Mouse (Mus musculus) retina, postnatal 7 days (tissue): ENCODE measurements around the gene Cfap57.
"Not testable (repeated sequence)": the region's sequence is repeated elsewhere in the genome, so short reads cannot be mapped to it uniquely, and the experiment has no call there.

Experiments used
- DNase-seq: peaks from one replicate; pipeline ENCODE4 v3.0.0-alpha.2; 2012; ENCODE audit warnings: low read depth, low spot score

The Cfap57 gene

DNA sequence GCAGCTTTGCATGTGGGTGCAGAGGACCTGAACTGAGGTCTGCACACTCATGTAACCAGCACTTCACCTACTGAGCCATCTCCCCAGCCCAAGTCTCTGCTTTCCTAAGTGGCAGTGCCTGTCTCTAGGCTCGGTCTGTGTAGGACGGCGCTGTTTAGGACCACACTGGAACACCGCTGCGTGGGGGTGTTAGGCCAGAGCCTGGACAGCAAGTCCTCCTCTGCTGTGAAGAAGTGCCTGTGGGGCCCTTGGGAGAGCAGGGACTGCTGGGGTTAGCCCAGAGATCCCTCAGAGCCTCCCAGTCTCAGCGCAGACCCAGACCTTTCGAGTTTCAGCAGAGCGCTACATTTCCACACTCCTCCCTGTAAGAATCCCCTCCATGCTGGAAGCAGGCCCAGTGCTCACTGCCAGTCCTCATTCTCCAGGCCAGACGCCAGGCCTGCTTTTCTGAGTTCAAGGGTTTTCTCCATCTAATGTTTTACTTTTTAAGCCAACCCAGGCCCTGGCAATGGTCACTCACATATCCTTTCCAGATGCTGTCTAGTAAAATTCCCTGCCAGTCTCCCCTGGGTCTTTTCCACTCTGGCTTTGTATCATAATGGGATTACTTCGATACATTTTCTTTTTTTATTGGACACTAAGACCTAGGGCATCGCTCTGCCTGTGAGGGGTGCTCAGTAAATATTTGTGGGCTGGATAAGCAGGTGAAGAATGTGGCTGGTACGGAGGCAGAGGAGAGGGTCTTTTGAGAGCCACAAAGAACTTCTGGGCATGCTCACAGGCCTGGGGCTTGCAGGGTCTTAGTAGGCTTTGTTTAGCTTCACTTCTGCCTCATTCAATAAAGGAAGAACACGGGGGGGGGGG is 56.3 kb downstream of the Cfap57 start:
- no peak for DNase-seq

DNA sequence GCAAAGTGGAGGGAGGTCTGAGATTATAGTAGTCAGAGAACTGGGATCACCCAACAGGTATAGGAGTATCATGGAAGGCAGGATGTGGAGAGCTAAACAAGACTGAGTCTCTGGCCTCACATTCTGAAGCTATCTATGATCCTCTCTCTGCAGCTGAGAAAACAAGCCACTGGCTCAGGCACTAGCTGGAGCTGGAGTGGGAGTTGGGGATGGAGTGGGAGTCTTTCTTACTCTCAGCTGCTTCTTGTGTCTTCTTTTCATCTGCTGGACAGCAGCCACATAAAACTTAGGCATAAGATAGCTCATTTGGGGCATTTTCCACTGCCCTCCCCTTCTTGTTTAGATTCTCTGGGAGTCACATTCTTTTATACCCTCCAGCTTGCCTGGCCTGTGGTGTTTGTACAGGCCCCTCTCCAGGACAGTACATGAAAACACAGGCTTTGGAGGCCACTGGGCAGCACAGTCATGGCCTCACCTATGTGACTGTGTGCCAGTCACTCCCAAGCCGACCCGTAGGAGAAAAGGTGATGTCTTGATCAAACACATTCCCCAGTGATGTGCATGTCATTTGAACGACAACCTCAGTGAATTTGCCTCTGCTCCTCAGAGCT is 67.4 kb downstream of the Cfap57 start:
- DNase-seq: no peak

DNA sequence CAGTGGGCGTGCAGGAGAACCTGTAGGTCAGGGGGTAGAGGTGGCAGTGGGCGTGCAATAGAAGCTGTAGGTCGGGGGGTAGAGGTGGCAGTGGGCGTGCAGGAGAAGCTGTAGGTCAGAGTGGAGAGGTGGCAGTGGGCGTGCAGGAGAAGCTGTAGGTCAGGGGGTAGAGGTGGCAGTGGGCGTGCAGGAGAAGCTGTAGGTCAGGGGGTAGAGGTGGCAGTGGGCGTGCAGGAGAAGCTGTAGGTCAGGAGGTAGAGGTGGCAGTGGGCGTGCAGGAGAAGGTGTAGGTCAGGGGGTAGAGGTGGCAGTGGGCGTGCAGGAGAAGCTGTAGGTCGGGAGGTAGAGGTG is 72.5 kb downstream of the Cfap57 start:
- peak; percentile 39 for DNase-seq

DNA sequence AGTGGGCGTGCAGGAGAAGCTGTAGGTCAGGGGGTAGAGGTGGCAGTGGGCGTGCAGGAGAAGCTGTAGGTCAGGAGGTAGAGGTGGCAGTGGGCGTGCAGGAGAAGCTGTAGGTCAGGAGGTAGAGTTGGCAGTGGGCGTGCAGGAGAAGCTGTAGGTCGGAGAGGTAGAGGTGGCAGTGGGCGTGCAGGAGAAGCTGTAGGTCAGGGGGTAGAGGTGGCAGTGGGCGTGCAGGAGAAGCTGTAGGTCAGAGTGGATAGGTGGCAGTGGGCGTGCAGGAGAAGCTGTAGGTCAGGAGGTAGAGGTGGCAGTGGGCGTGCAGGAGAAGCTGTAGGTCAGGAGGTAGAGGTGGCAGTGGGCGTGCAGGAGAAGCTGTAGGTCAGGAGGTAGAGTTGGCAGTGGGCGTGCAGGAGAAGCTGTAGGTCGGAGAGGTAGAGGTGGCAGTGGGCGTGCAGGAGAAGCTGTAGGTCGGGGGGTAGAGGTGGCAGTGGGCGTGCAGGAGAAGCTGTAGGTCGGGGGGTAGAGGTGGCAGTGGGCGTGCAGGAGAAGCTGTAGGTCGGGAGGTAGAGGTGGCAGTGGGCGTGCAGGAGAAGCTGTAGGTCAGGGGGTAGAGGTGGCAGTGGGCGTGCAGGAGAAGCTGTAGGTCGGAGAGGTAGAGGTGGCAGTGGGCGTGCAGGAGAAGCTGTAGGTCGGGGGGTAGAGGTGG is 73.0 kb downstream of the Cfap57 start:
- DNase-seq: not testable (repeated sequence)

DNA sequence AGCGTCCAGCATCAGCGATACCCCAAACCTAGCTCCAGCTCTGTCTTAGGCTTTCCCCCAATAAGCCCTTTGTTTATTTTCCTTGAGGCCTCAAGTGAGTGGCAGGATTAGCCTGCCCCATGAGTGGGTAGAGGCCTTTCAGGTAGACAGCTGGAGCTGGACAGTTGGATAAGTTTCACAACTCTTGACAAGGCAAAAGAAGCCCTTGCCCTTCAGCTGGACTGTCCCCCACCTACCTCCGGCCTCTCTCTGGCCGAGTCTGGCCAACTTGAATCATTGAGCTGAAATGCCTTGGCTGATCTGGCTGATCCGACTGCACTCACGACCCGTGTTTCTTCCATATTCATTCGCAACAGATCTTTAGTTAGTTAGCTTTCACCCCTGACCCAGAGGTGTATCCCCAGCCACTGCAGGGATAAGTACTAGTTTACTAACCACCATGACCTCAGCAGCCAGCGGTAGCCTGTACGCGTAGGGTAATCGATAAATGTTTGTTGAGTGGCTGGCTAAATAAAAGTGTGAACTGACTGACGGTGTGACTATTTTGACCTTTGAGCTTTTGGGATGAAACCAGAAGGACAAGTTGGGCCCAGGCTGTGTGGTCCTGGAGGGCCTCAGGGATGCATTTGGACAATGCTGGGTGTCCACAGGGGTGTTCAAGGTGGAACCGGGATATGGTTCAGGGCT is 76.0 kb downstream of the Cfap57 start:
- no peak for DNase-seq

DNA sequence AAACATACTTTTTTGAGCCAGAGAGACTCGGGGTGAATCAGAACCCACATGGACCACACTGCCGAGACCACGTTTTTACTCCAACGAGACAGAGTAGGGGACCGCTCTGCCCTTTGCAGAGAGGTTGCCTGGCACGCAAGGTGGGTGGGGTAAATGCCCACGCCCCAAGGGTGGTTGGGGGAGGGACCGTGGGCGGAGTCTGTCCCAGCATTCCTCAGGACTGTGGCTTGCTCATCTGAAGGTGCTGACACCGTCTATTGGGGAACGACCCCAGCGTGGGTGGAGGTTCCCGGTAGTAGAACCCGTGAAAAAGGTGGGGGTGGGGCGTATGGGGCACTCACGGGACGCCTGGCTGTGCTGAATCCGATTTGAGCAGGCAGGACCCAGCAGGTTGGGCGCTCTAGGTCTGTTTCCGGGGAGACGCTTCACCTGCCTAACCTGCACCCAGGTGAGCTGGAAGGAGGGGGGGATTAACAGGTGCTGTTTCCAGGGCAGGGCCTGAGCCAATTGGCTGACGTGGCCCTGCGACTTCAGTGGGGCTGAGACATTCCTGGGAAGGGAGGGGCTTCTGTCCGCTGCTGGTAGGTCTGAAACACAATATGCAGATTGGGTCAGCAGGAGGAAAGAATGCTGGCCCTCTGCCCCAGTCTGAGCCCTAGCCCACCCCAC is 76.9 kb downstream of the Cfap57 start, which contains the start of gene Tmem125:
Gene Tmem125 (minus strand): TSS at position 453 of the 669 bp plus-strand sequence.
- no peak for DNase-seq

DNA sequence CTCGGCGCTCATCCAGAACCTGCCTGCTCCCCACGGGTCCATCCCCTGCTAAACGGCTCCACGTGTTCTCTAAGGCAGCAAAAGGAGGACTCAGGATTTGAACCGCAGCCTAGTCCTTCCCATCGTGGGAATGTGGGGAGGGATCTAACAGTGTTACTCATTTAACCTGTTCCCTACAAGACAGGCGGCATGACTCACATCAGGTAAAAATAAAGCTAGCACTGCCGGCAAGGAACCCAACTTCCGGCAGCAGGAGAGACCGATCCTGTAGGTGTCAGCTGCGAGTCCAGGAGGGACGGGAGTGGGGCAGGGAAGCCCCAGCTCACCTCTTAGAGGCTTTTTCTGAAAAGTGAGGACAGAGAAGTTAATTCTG is 77.4 kb downstream of the Cfap57 start:
- DNase-seq: no peak

DNA sequence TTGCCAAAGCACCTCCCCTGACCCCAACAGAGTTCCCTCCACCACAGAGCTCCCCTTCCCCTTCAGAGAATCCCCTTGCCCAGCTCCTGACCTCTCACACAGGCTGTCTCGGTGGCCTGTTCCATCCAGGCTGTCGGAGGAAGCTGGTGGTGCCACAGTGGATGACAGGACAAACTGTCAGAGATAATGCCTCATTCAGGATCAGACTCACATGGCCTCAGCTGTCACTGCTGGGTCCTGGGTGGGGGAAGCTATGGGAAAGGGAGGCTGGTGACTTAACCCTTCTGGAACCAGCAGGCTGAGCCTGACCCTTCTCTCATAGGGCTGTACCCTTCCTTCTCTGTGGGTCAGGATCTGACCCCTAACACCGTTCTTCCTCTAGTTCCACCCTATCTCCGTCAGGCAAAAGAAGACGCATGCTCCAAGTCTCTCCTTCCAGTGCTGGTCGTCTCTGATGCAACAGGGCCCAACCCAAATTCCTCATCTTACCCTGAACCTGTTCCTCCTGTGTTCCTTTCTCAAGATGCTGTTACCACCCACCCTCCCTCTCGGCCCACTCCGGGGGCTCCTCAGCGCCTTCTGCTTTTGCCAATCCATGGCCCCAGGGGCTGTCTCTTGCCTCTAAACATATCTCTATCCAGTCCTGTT is 77.9 kb downstream of the Cfap57 start:
- no peak for DNase-seq

DNA sequence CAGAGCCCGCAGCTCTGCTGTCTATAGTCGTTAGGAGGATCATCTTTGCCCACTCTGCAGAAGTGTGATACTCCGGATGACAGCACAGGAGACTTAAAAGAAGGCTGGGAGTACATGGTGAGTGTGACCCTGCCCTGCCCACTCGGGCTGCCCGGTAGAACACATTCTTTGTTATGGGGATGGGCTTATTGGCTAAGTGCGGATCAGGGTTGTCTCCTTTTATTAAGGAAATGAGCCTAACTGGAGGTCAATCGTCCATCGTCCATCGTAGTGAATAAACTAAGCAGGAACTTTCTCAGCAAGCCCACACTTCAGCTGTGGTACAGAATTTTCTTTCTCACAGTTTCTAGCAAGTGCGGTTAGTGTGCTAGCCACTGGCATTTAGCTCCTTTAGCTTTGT is 80.7 kb downstream of the Cfap57 start:
- DNase-seq: no peak

DNA sequence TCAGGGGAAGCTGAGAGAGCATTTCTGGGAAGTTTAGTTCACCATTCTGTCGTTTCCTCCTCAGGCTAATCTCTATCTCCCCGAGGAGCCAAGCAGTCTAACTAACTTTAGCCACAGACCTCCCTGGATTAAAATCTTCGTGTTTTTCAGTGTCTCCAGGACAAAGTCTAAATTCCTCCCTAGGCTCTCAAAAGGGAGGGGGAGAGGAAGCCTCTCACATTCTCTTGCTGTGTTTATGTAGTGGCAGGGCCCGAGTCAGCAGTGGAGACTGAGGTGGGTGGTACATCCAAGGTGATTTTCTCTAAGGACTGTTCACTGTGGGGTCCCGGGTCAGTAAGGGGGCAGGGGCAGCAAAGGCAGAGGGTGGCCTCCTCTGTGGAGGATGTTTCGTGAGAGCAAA is 82.8 kb downstream of the Cfap57 start:
- DNase-seq: no peak

DNA sequence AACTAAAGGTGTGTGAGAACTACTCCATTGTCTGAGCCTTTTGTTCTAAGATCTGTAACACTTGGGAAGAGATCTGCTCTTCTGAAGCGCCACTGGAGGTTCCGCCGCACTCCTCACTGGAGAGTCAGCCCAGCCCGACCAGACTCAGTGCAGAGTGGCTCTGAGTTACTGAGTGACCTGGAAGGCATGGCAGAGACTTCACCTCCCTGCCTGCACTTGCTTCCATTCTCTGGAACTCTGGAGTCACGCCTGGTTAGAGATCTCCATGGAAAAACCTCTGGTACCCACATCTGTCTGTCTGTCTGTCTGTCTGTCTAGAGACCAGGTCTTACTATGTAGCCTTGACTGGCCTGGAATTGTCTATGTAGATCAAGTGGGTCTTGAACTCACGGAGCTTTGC is 85.0 kb downstream of the Cfap57 start:
- no peak for DNase-seq

DNA sequence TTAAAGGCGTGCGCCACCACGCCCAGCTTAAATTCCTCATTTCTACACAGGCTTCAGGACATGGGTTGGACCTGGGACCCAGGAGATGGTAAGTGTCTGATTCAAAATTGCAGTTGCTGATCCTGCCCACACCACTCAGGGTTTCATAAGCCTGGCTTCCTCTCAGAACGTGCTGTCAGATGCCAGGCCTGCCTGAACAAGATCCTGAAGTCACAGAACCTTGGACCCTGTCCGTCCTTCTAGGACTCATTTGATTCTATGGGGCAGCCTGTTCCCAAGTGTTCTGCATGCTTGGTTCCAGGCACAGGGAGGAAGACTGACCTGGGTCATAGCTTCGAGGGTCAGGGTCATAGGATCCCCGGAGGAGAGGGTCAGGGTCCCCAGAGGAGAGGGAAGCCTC is 87.0 kb downstream of the Cfap57 start:
- no peak for DNase-seq

DNA sequence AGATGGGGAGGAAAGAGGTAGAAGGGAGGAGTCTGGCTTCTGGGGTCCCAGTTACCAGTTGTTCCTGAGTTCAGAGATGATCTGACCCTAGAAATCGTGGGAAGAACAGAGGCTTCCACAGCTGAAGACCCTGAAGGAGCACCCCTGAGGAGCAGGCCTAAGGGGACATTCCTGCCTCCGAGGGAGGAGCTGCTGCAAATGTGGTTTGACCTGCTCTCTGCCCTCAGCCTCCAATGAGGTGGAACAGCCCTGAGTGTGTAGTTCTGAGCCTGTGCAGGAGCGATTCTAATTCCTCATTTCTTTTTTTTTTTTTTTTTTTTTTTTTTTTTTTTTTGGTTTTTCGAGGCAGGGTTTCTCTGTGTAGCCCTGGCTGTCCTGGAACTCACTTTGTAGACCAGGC is 87.4 kb downstream of the Cfap57 start:
- no peak for DNase-seq

DNA sequence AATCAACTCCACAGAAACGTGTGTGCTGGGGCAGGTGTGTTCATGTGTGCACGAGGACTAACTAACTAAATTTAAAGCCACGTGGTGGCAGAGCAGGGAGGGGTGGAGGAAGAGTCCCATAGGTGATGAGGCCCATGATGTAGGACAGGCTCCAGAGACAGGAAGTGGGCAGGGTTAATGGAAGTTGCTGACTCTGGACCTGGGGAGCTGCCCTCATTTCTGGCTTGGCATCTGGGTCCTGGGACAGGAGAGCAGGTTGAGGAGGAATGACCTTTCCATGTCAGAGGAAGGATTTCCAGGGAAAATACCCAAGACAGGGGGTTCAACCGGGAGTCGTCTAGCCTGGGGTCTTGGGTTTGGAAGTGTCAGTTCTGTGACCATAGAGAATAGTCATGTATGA is 87.9 kb downstream of the Cfap57 start:
- DNase-seq: no peak

DNA sequence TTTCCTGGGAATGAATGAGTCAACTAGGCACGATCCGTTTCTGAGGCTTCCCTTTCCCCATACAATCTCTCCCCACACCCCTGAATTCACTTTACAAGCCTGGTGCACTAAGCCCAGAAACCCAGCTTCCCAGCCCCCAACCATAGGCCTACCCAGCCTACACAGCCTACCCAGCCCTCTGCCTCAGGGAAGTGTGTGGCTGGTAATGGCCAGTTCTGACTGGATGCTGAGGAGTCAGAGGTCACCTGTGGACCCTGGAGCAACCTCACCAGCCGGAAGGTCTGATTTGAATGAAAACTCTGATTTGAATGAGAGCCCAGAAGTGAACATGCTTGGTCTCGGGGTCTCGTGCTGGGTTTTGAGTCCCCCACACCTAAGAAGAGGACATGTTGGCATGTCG is 92.9 kb downstream of the Cfap57 start:
- no peak for DNase-seq

DNA sequence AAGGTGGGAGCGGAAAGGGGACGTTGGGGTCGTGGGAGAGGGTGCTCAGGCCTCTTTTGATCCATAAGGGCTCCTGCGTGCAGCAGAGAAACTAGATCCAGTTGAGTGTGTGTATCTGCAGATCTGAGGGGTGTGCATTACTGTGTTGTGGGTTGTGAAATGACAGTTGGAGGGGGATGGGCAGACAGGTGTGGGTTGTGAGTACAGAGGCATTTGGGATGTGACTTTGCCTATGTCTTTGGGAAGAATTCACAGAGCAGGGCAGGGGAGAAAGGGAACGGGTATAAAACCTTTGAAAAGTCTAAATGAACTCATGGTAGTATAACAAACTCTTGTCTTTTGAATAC is 93.3 kb downstream of the Cfap57 start:
- DNase-seq: no peak

DNA sequence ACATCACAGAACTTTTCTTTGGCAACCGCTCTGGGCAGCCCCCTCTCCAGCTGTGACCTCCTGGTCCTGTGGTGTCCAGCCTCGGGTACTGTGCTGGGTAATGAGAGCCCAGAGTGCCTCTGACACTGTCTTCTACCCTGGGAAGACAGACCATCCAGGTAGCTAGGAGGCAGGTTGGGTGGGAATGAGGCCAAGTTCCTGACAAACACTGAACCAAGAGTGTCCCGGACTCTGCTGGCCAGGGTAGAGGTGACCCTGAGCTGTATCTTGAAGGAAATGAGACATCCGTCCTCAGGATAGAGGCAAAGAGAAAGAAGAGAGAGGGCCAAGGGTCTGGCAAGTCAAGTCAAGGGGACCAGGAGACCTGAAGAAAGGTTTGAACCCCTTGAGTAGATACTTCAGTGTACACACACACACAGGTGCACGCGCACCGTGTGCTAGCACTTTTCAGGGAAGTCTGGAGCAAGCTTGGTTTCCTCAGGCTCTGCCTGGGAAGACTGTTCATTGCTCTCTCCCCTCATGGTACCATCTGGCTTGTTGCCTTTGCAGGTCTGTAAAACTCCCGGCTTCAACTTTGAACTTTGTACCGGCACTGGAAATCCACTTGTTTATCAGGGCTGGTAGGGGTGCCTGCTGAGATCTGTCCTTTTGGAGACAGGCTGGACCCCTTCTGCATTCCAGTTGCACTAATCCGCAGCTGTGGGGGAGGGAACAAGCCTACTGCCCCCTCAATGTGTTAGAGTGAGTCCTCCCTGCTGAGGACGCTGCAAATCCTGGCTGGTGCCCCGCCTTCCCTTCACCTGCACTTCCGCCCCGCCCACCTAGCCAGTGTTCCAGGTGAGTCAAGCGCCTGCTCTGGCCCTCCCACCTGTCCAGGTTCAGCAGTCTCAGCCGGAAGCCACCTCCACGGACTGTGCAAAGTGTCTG is 93.9 kb downstream of the Cfap57 start, which contains the start of gene 2610528J11Rik:
Gene 2610528J11Rik (plus strand): TSS at position 592 of the 927 bp plus-strand sequence.
- no peak for DNase-seq

DNA sequence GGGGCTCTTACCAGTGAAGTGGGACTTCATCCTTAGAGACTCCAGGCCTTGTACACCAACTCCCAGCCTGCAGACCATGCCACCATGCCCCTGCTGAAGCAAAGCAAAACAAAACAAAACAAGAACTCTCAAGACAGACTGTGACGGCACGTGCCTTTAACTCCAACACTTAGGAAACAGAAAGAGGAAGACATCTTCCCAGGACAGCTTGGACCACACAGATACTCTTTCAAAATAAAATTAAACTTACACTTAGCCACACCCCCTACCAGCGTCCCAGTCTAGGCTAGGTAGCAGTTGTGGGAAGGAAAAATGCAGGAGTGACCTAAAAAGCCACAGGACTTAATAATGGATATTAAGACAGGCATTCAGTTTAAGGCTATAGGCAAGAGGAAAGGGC is 94.8 kb downstream of the Cfap57 start:
- no peak for DNase-seq

DNA sequence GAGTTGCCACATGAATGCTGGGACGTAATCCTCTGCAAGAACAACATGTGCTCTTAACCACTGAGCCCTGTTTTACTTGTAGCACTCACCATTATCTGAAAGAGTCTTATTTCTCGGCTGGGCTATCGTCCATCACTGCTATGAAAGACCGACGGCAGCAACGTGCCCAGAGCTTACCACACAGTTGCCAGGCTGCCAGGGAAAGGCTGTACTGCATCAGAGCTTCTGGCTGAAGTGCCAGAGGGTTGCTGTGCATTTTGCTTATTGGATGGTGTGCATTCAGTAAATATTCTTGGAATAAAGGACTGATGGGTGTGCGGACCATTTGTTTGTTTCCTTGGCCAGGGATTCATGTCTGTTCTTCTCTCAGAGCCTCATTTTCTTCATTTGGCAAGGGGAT is 96.6 kb downstream of the Cfap57 start:
- DNase-seq: no peak

DNA sequence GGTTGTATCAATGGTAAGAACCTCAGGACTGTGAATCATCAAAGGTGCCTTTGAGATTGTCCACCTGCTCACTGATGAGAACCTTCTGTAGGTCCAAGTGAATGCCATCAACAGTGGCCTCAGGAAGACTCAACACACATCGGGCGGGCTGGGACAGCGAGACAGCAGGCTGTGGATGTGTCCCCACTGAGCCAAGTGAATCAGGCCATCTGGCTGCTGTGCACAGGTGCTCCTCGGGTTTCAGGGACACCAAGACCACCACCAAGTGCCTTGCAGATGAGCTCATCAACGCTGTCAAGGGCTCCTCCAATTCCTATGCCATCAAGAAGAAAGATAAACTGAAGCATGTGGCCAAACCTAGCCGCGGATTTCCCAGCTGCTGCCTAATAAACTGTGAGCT is 98.3 kb downstream of the Cfap57 start:
- DNase-seq: no peak
